Mouse (Mus musculus): ENCODE results near the gene Dnah7a. TPM values are rescaled to one million over a fixed set of nuclear protein-coding genes. Genes with fewer than 3 reads are reported as not detected.
"Not testable (repeated sequence)": the region's sequence is repeated elsewhere in the genome, so short reads cannot be mapped to it uniquely, and the experiment has no call there.

The Dnah7a gene
- polyA plus RNA-seq, 1 experiment from 2014 or later, result 2.8 TPM

- H3K9me3 ChIP-seq (replicated peaks); H3K4me2 ChIP-seq (replicated peaks); H3K27me3 ChIP-seq; H3K36me3 ChIP-seq; H3K27ac ChIP-seq (replicated peaks); H3K4me1 ChIP-seq; ATAC-seq (ENCODE audit: insufficient number of reproducible peaks, low FRiP score, low TSS enrichment, low read depth); H3K4me3 ChIP-seq (replicated peaks); H3K9ac ChIP-seq: not testable (repeated sequence)
- 78% methylated on average over 1 of the region's 1 CpGs for WGBS
These were observed 234.5 kb downstream of the Dnah7a start for GRCm38 (mm10) chr1:53472084-53472483.

DNA sequence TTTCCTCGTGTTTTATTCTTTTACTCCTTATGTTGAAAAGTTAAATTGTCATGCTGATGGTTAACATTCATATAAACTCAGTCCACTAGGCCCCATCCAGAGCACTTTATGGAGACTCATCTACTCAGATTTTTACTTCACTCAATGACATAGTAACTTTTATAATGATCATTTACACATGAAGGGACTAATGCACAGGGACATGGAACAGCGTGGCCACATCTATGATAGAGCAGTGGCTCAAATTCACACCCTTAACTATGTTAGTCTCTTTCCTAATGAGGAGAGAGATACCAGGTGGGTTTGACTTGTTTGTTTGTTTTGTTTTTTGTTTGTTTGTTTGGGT, 239.3 kb downstream of the Dnah7a start:
- no peaks in the 10 kb centered on the region for H3K36me3 ChIP-seq
- H3K9me3 ChIP-seq (replicated peaks), result no peaks in the 10 kb centered on the region
- H3K9ac ChIP-seq, result no peak overlapping the region
- no peaks in the 10 kb centered on the region for H3K27me3 ChIP-seq
- ATAC-seq (ENCODE audit: insufficient number of reproducible peaks, low FRiP score, low TSS enrichment, low read depth), result no peak
- 70% methylated on average over 2 of the region's 2 CpGs for WGBS
- no peaks in the 10 kb centered on the region for H3K4me1 ChIP-seq
- H3K4me2 ChIP-seq (replicated peaks), result no peak overlapping the region
- no peak overlapping the region for H3K27ac ChIP-seq (replicated peaks)
- no peak overlapping the region for H3K4me3 ChIP-seq (replicated peaks)

DNA sequence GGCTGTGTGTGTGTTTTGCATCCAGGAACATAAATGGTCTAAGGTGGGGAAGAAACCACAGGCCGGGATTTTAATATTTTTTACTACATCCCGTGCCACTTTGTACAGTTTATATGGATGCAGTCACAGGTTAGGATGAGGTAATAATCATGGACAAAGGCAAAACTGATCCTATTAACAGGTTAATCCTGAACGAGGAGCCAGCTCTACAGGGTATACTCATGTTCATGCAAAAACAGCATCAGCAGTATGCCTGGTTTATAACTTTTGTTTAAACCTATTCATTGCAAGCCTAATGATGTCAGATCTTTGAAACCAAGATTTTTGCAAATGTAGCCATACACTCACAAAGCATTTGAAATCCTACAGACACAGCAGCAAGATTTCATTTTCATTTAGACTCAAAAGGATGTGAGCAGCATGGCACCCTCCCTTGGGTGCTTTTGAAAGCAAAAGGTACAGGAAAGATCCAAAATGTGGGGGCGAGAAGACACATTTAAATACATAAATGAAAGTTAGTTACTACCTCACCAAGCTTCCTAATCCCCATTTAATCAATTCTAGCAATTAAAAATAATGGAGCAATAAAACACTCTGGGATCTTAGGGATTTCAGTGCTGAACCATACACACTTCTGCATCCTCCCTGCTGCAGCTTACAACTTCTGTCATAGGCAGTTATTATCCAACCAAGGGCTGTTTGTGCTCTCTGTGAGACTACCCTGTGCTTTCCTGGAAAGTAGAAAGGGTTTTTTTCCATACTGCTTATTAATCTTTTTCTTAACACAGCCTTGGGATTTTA, 239.9 kb downstream of the Dnah7a start:
- H3K9me3 ChIP-seq (replicated peaks); ATAC-seq (ENCODE audit: insufficient number of reproducible peaks, low FRiP score, low TSS enrichment, low read depth): not testable (repeated sequence)
- 73% methylated on average over 4 of the region's 4 CpGs for WGBS

GRCm38 (mm10) chr1:53439173-53439572, 267.4 kb downstream of the Dnah7a start:
- not testable (repeated sequence) for ATAC-seq (ENCODE audit: insufficient number of reproducible peaks, low FRiP score, low TSS enrichment, low read depth); H3K27ac ChIP-seq (replicated peaks); H3K9me3 ChIP-seq (replicated peaks); H3K4me2 ChIP-seq (replicated peaks); H3K4me3 ChIP-seq (replicated peaks); H3K27me3 ChIP-seq; H3K4me1 ChIP-seq; H3K36me3 ChIP-seq; H3K9ac ChIP-seq
- WGBS, result 66% methylated on average over 3 of the region's 3 CpGs

More for the DNA sequence above, 239.9 kb downstream of the Dnah7a start:
- not testable (repeated sequence) for H3K36me3 ChIP-seq; H3K27me3 ChIP-seq; H3K4me2 ChIP-seq (replicated peaks); H3K4me3 ChIP-seq (replicated peaks); H3K9ac ChIP-seq; H3K4me1 ChIP-seq; H3K27ac ChIP-seq (replicated peaks)

- H3K9me3 ChIP-seq (replicated peaks); H3K4me1 ChIP-seq; H3K4me2 ChIP-seq (replicated peaks); H3K4me3 ChIP-seq (replicated peaks); H3K9ac ChIP-seq; H3K27me3 ChIP-seq; H3K36me3 ChIP-seq; ATAC-seq (ENCODE audit: insufficient number of reproducible peaks, low FRiP score, low TSS enrichment, low read depth); H3K27ac ChIP-seq (replicated peaks): not testable (repeated sequence)
- WGBS, result 83% methylated on average over 2 of the region's 2 CpGs
These were observed 274.2 kb downstream of the Dnah7a start for GRCm38 (mm10) chr1:53432433-53432832.

GRCm38 (mm10) chr1:53405803-53406325, 300.7 kb downstream of the Dnah7a start:
- Histone ChIP-seq H3K4me1 (no peaks in the 10 kb centered on the region), H3K4me3 (replicated peaks) (no peak overlapping the region), H3K4me2 (replicated peaks) (no peak overlapping the region), H3K27me3 (no peaks in the 10 kb centered on the region), H3K9ac (no peak overlapping the region), H3K36me3 (no peaks in the 10 kb centered on the region), H3K9me3 (replicated peaks) (no peaks in the 10 kb centered on the region), H3K27ac (replicated peaks) (no peak overlapping the region)
- ATAC-seq (ENCODE audit: insufficient number of reproducible peaks, low FRiP score, low TSS enrichment, low read depth), result no peak
- 47% methylated on average over 3 of the region's 3 CpGs for WGBS

- not testable (repeated sequence) for H3K27me3 ChIP-seq; H3K4me3 ChIP-seq (replicated peaks); H3K9me3 ChIP-seq (replicated peaks); H3K27ac ChIP-seq (replicated peaks); H3K9ac ChIP-seq; ATAC-seq (ENCODE audit: insufficient number of reproducible peaks, low FRiP score, low TSS enrichment, low read depth); H3K36me3 ChIP-seq; H3K4me1 ChIP-seq
- peak overlapping the region; percentile 36 for H3K4me2 ChIP-seq (replicated peaks)
- 24% methylated on average over 21 of the region's 21 CpGs for WGBS
These were observed 312.4 kb downstream of the Dnah7a start for GRCm38 (mm10) chr1:53393936-53394760.

DNA sequence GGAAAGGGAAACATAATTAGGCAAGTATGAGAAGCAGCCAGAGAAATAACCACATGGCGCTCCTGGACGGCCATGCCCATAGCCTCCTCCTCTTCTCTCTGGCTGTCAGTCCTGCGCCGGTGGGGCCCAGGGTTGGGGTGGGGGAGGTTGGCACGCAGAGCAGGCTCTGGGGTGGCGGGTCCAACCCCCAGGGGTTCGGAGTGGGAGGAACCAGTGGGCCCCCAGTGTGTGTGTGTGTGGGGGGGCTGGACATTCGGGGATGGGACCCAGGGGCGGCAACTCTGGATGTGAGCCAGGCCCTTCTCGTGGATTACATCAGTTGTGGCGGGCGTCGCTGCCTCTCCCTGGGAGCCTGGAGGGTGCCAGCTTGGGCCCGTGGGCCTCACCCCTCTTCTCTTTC, 317.8 kb downstream of the Dnah7a start:
- no peaks in the 10 kb centered on the region for H3K36me3 ChIP-seq
- H3K9me3 ChIP-seq (replicated peaks), result no peaks in the 10 kb centered on the region
- H3K4me2 ChIP-seq (replicated peaks), result no peak overlapping the region
- H3K9ac ChIP-seq, result no peak overlapping the region
- no peak overlapping the region for H3K4me3 ChIP-seq (replicated peaks)
- no peak for ATAC-seq (ENCODE audit: insufficient number of reproducible peaks, low FRiP score, low TSS enrichment, low read depth)
- H3K4me1 ChIP-seq, result no peaks in the 10 kb centered on the region
- H3K27me3 ChIP-seq, result no peaks in the 10 kb centered on the region
- 84% methylated on average over 10 of the region's 14 CpGs for WGBS
- no peak overlapping the region for H3K27ac ChIP-seq (replicated peaks)

GRCm38 (mm10) chr1:53384085-53384688, 322.4 kb downstream of the Dnah7a start:
- no peaks in the 10 kb centered on the region for H3K4me1 ChIP-seq
- H3K9ac ChIP-seq, result no peak overlapping the region
- no peaks in the 10 kb centered on the region for H3K27me3 ChIP-seq
- H3K27ac ChIP-seq (replicated peaks), result no peak overlapping the region
- H3K36me3 ChIP-seq, result no peaks in the 10 kb centered on the region
- H3K4me2 ChIP-seq (replicated peaks), result no peak overlapping the region
- H3K4me3 ChIP-seq (replicated peaks), result no peak overlapping the region
- no peaks in the 10 kb centered on the region for H3K9me3 ChIP-seq (replicated peaks)
- WGBS, result 69% methylated on average over 6 of the region's 6 CpGs
- no peak for ATAC-seq (ENCODE audit: insufficient number of reproducible peaks, low FRiP score, low TSS enrichment, low read depth)

DNA sequence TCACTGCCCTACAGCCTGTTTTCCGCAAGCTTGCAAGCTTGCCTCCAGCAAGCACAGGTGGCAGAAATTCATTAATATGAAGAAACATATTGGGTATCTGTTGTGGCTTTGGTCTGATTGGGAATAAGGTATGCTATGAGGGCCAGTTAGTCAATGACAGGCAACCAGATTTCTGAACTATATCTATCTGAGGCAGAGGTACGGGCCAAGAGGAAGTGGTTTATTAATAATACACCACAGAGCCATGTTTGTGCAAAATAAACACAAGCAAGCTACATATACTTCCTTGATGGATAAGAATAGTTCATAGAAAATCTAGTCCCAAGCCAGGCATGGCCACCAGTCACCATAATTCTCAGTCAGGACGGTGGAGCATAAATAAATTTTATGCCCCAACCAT, 328.9 kb downstream of the Dnah7a start:
- Histone ChIP-seq H3K27me3 (no peaks in the 10 kb centered on the region), H3K9ac (no peak overlapping the region), H3K36me3 (no peaks in the 10 kb centered on the region), H3K4me1 (no peaks in the 10 kb centered on the region), H3K4me3 (replicated peaks) (no peak overlapping the region), H3K4me2 (replicated peaks) (no peak overlapping the region), H3K27ac (replicated peaks) (no peak overlapping the region), H3K9me3 (replicated peaks) (no peaks in the 10 kb centered on the region)
- no peak for ATAC-seq (ENCODE audit: insufficient number of reproducible peaks, low FRiP score, low TSS enrichment, low read depth)
- 71% methylated on average over 3 of the region's 3 CpGs for WGBS

- not testable (repeated sequence) for H3K4me2 ChIP-seq (replicated peaks); ATAC-seq (ENCODE audit: insufficient number of reproducible peaks, low FRiP score, low TSS enrichment, low read depth); H3K9ac ChIP-seq; H3K27ac ChIP-seq (replicated peaks); H3K4me3 ChIP-seq (replicated peaks); H3K9me3 ChIP-seq (replicated peaks); H3K36me3 ChIP-seq; H3K4me1 ChIP-seq; H3K27me3 ChIP-seq
- WGBS, result 83% methylated on average over 2 of the region's 2 CpGs
These were observed 330.6 kb downstream of the Dnah7a start for GRCm38 (mm10) chr1:53375965-53376364.

Data from embryonic facial prominence, embryonic 15.5 days (tissue).